Mouse (Mus musculus) midbrain, embryonic 11.5 days (tissue): ENCODE results near the gene Ssh1. TPM values are rescaled to one million over a fixed set of nuclear protein-coding genes. Genes with fewer than 3 reads are reported as not detected.

Source experiments
- ATAC-seq: fragments of 200-750 bp; cut with Nextera tagmentation; 2 replicates; pipeline ENCODE4 v1.8.0; 2017; ENCODE audit warnings: moderate TSS enrichment, moderate library complexity; ENCODE audit not compliant: low FRiP score
- DNase-seq: peaks from one replicate; pipeline ENCODE4 v3.0.0; 2015; ENCODE audit warnings: low spot score; ENCODE audit errors: missing footprints
- H3K27ac ChIP-seq: fragments of 300-500 bp; sonication (generic); 2 replicates; pipeline ENCODE4 v1.5.1; 2014; ENCODE audit warnings: low read depth, low read length
- H3K27me3 ChIP-seq: fragments of 300-500 bp; sonication (generic); 2 replicates; pipeline ENCODE4 v1.6.1; 2014; ENCODE audit warnings: mild to moderate bottlenecking, low read length, moderate library complexity, mixed read lengths; ENCODE audit not compliant: control insufficient read depth, insufficient read depth
- H3K36me3 ChIP-seq: fragments of 300-500 bp; sonication (generic); 2 replicates; pipeline ENCODE4 v1.6.1; 2014; ENCODE audit warnings: mild to moderate bottlenecking, low read length, moderate library complexity, mixed read lengths; ENCODE audit not compliant: control insufficient read depth, insufficient read depth
- H3K4me1 ChIP-seq: fragments of 300-500 bp; sonication (generic); 2 replicates; pipeline ENCODE4 v1.6.1; 2014; ENCODE audit warnings: low read length; ENCODE audit not compliant: control insufficient read depth, insufficient read depth
- H3K4me2 ChIP-seq: fragments of 300-500 bp; sonication (generic); 2 replicates; pipeline ENCODE4 v1.6.1; 2014; ENCODE audit warnings: mild to moderate bottlenecking, moderate library complexity
- H3K4me3 ChIP-seq: fragments of 300-500 bp; sonication (generic); 2 replicates; pipeline ENCODE4 v1.5.1; 2014; ENCODE audit warnings: low read depth, low read length
- H3K9ac ChIP-seq: fragments of 300-500 bp; sonication (generic); 2 replicates; pipeline ENCODE4 v1.6.1; 2014; ENCODE audit warnings: low read length
- H3K9me3 ChIP-seq: fragments of 300-500 bp; sonication (generic); 2 replicates; pipeline ENCODE4 v1.6.1; 2016; ENCODE audit warnings: low read length; ENCODE audit not compliant: control insufficient read depth
- WGBS: fragments of 180-500 bp; shearing (Covaris S2); extraction: QIAGEN DNeasy Blood & Tissue Kit; methylation state at CpG from one replicate; pipeline ENCODE4 v1.1.7; 2014; 5-methylcytosine and 5-hydroxymethylcytosine counted together
- polyA plus RNA-seq: library from polyadenylated mRNA; unstranded; fragments of >200 nt; fragmentation: Nextera tagmentation; extraction: Ambion mirVana; gene quantifications from 2 replicates; pipeline ENCODE4 v1.2.1, GENCODE M21; 2014

The Ssh1 gene
- polyA plus RNA-seq, 1 experiment from 2014 or later: 18.8 TPM

GRCm38 (mm10) chr5:113902983-113903382 lies 90.7 kb downstream of the Ssh1 start:
- Histone ChIP-seq H3K4me1 (peaks cover 35% of the 10 kb centered on the region), H3K9ac (no peak overlapping the region)

GRCm38 (mm10) chr5:113902017-113902416 lies 91.7 kb downstream of the Ssh1 start:
- Histone ChIP-seq H3K4me1 (peaks cover 29% of the 10 kb centered on the region), H3K4me2 (no peak overlapping the region), H3K9ac (no peak overlapping the region), H3K27me3 (no peaks in the 10 kb centered on the region), H3K4me3 (no peak overlapping the region), H3K27ac (no peak overlapping the region), H3K36me3 (no peaks in the 10 kb centered on the region), H3K9me3 (no peaks in the 10 kb centered on the region)
- DNase-seq (no peak), ATAC-seq (no peak)
- 87% methylated on average over 6 of the region's 6 CpGs for WGBS

More at GRCm38 (mm10) chr5:113902983-113903382, 90.7 kb downstream of the Ssh1 start:
- Histone ChIP-seq H3K4me2 (no peak overlapping the region), H3K36me3 (no peaks in the 10 kb centered on the region), H3K4me3 (no peak overlapping the region), H3K9me3 (no peaks in the 10 kb centered on the region), H3K27ac (no peak overlapping the region), H3K27me3 (no peaks in the 10 kb centered on the region)
- WGBS: 86% methylated on average over 5 of the region's 5 CpGs
- ATAC-seq (no peak), DNase-seq (no peak)

DNA sequence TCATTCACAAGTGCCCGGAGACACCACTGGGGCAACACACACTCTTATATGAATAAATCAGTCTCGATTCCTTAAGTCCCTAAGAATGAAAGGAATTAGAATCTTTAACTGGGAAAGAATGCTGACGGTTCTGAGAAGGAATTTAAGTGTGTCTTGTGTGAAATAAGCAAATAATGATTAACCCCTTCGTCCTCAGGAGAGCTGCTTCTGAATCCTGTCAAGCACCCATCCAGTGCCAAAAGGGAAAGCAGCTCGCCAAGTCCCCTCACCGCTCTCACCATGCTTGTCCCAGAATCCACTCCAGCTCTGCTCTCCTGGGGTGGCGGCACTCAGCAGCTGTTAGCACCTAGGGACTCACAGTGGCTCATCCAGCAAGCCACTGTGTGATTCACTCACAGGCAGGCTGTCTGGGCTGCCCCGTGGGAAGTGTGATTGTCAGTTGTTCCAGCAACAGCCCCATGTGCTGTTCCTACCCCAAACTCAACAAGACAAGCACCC lies 92.6 kb downstream of the Ssh1 start:
- no peaks in the 10 kb centered on the region for H3K27me3 ChIP-seq
- H3K9ac ChIP-seq: 0 out of 2 replicates have a peak overlapping the region, but pooled peaks have one; percentile 16
- H3K36me3 ChIP-seq: no peaks in the 10 kb centered on the region
- ATAC-seq (no peak), DNase-seq (no peak)
- WGBS: 60% methylated on average over 8 of the region's 8 CpGs
- H3K4me2 ChIP-seq: no peak overlapping the region
- no peaks in the 10 kb centered on the region for H3K9me3 ChIP-seq
- peaks cover 21% of the 10 kb centered on the region for H3K4me1 ChIP-seq
- 0 out of 2 replicates have a peak overlapping the region, but pooled peaks have one; percentile 14 for H3K27ac ChIP-seq
- no peak overlapping the region for H3K4me3 ChIP-seq

DNA sequence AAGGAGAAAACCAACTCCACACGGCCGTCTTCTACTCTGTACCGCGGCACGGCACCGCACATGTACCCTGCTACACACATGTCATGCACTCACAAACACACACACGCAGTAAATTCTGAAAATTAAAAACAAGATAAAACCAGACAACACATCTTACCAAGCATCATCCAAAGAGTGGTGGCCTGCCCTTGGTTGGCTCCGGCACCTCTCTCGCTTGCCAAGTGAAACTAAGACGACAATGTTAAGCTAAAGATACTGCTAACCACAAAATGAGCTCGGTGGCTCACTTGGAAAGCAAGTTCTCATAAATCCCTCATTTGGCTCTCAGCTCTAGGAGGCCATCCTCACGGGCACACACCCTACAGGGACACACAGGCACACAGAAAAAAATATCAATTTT lies 94.2 kb downstream of the Ssh1 start:
- no peaks in the 10 kb centered on the region for H3K27me3 ChIP-seq
- no peaks in the 10 kb centered on the region for H3K9me3 ChIP-seq
- H3K4me3 ChIP-seq: no peak overlapping the region
- H3K36me3 ChIP-seq: no peaks in the 10 kb centered on the region
- H3K9ac ChIP-seq: no peak overlapping the region
- H3K4me1 ChIP-seq: peaks cover 7% of the 10 kb centered on the region
- no peak overlapping the region for H3K27ac ChIP-seq
- WGBS: 95% methylated on average over 12 of the region's 12 CpGs
- H3K4me2 ChIP-seq: no peak overlapping the region
- ATAC-seq: no peak
- no peak for DNase-seq

GRCm38 (mm10) chr5:113892005-113892404 lies 101.7 kb downstream of the Ssh1 start:
- 88% methylated on average over 7 of the region's 7 CpGs for WGBS
- Histone ChIP-seq H3K9me3 (no peaks in the 10 kb centered on the region), H3K4me3 (no peak overlapping the region), H3K27ac (no peak overlapping the region), H3K36me3 (no peaks in the 10 kb centered on the region; the same call in 1 of the 2 replicates), H3K27me3 (no peaks in the 10 kb centered on the region), H3K4me1 (peaks cover 12% of the 10 kb centered on the region; the same call in 1 of the 2 replicates), H3K4me2 (no peak overlapping the region), H3K9ac (no peak overlapping the region)
- ATAC-seq (no peak), DNase-seq (no peak)

GRCm38 (mm10) chr5:113890874-113891273 lies 102.8 kb downstream of the Ssh1 start:
- DNase-seq: no peak
- H3K27me3 ChIP-seq: no peaks in the 10 kb centered on the region
- no peak overlapping the region for H3K4me2 ChIP-seq
- H3K9me3 ChIP-seq: no peaks in the 10 kb centered on the region
- H3K4me1 ChIP-seq: peaks cover 14% of the 10 kb centered on the region
- 81% methylated on average over 18 of the region's 18 CpGs for WGBS
- no peaks in the 10 kb centered on the region; the same call in 1 of the 2 replicates for H3K36me3 ChIP-seq
- H3K9ac ChIP-seq: no peak overlapping the region
- H3K27ac ChIP-seq: no peak overlapping the region
- ATAC-seq: no peak
- H3K4me3 ChIP-seq: no peak overlapping the region

DNA sequence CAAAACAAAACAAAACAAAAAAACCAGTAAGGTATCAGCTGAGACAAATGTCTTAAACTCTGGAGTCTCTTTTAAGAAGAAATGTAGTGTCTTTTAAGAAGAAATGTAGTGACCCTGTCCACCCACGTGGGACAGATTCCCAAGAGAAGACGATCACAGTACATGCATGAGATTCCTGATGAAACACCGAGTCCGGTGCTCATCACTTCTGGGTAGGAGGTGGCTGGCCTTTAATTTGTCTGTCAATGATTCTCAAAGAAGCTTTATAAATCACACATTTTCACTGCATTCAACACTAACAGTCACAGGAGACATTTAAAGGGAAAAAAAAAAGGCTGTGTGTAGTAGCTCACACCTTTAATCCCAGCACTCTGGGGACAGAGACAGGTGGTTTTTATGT lies 103.8 kb downstream of the Ssh1 start:
- DNase-seq: no peak
- Histone ChIP-seq H3K9ac (no peak overlapping the region), H3K36me3 (no peaks in the 10 kb centered on the region; the same call in 1 of the 2 replicates), H3K9me3 (no peaks in the 10 kb centered on the region), H3K4me2 (no peak overlapping the region), H3K27ac (no peak overlapping the region), H3K27me3 (no peaks in the 10 kb centered on the region), H3K4me1 (peaks cover 19% of the 10 kb centered on the region), H3K4me3 (no peak overlapping the region)
- no peak for ATAC-seq
- 66% methylated on average over 4 of the region's 4 CpGs for whole genome bisulfite sequencing

GRCm38 (mm10) chr5:113889181-113889906 lies 104.3 kb downstream of the Ssh1 start:
- ATAC-seq: no peak
- Histone ChIP-seq H3K9ac (no peak overlapping the region), H3K4me1 (peaks cover 19% of the 10 kb centered on the region), H3K36me3 (no peaks in the 10 kb centered on the region; the same call in 1 of the 2 replicates), H3K4me2 (no peak overlapping the region), H3K27ac (no peak overlapping the region), H3K27me3 (no peaks in the 10 kb centered on the region), H3K9me3 (no peaks in the 10 kb centered on the region), H3K4me3 (no peak overlapping the region)
- WGBS: 41% methylated on average over 19 of the region's 19 CpGs
- DNase-seq: no peak

GRCm38 (mm10) chr5:113888186-113888795 lies 105.4 kb downstream of the Ssh1 start:
- H3K4me3 ChIP-seq: no peak overlapping the region
- H3K4me1 ChIP-seq: peaks cover 25% of the 10 kb centered on the region
- H3K27me3 ChIP-seq: no peaks in the 10 kb centered on the region
- DNase-seq: no peak
- WGBS: 91% methylated on average over 5 of the region's 5 CpGs
- H3K27ac ChIP-seq: no peak overlapping the region
- H3K9ac ChIP-seq: no peak overlapping the region
- no peak overlapping the region for H3K4me2 ChIP-seq
- no peaks in the 10 kb centered on the region for H3K9me3 ChIP-seq
- H3K36me3 ChIP-seq: no peaks in the 10 kb centered on the region; the same call in 1 of the 2 replicates
- ATAC-seq: no peak
